Mouse (Mus musculus): ENCODE measurements around the gene Ubtf.

- no peak for TF ChIP-seq POLR2A (IDR thresholded peaks at IDR 0.05; ENCODE audit: borderline replicate concordance, low read depth, low read length)
- no peak for TF ChIP-seq CTCF (IDR thresholded peaks at IDR 0.05; ENCODE audit: low read depth, low read length)
Observed at GRCm38 (mm10) chr11:102294416-102294815, 25.1 kb downstream of the Ubtf start.
